Mouse (Mus musculus) liver, embryonic 11.5 days (tissue): ENCODE results near the gene Kdelc2. TPM values are rescaled to one million over a fixed set of nuclear protein-coding genes. Genes with fewer than 3 reads are reported as not detected.

Experiments
- ATAC-seq: fragments of 200-750 bp; cut with Nextera tagmentation; replicated peaks from 2 replicates; pipeline ENCODE4 v1.8.0; 2017; ENCODE audit warnings: moderate number of reproducible peaks, mild to moderate bottlenecking, moderate TSS enrichment, moderate library complexity; ENCODE audit not compliant: low FRiP score
- DNase-seq: peaks from one replicate; pipeline ENCODE4 v3.0.0-alpha.2; 2017; ENCODE audit warnings: low spot score
- H3K27ac ChIP-seq: fragments of 300-500 bp; sonication (generic); 2 replicates; pipeline ENCODE4 v1.5.1; 2014; ENCODE audit warnings: mild to moderate bottlenecking, low read depth, low read length, control low read depth
- H3K27me3 ChIP-seq: fragments of 300-500 bp; sonication (generic); replicated peaks from 2 replicates; pipeline ENCODE4 v1.6.1; 2014; ENCODE audit warnings: low read length, mixed read lengths; ENCODE audit not compliant: control insufficient read depth, insufficient read depth
- H3K36me3 ChIP-seq: fragments of 300-500 bp; sonication (generic); 2 replicates; pipeline ENCODE4 v1.6.1; 2014; ENCODE audit warnings: mild to moderate bottlenecking, low read length, moderate library complexity, mixed read lengths; ENCODE audit not compliant: control insufficient read depth, insufficient read depth
- H3K4me1 ChIP-seq: fragments of 300-500 bp; sonication (generic); replicated peaks from 2 replicates; pipeline ENCODE4 v1.6.1; 2014; ENCODE audit warnings: low read length, mixed read lengths; ENCODE audit not compliant: control insufficient read depth, insufficient read depth
- H3K4me2 ChIP-seq: fragments of 300-500 bp; sonication (generic); 2 replicates; pipeline ENCODE4 v1.6.1; 2014; ENCODE audit warnings: mild to moderate bottlenecking, control low read depth, moderate library complexity
- H3K4me3 ChIP-seq: fragments of 300-500 bp; sonication (generic); 2 replicates; pipeline ENCODE4 v1.5.1; 2014; ENCODE audit warnings: low read depth, low read length, control low read depth
- H3K9ac ChIP-seq: fragments of 300-500 bp; sonication (generic); 2 replicates; pipeline ENCODE4 v1.6.1; 2014; ENCODE audit warnings: low read depth, low read length, control low read depth
- H3K9me3 ChIP-seq: fragments of 300-500 bp; sonication (generic); 2 replicates; pipeline ENCODE4 v1.6.1; 2016; ENCODE audit warnings: low read length, inconsistent platforms, mixed read lengths; ENCODE audit not compliant: control insufficient read depth
- WGBS: fragments of 180-500 bp; shearing (Covaris S2); extraction: QIAGEN DNeasy Blood & Tissue Kit; methylation state at CpG from one replicate; pipeline ENCODE4 v1.1.7; 2014; 5-methylcytosine and 5-hydroxymethylcytosine counted together
- polyA plus RNA-seq: library from polyadenylated mRNA; unstranded; fragments of >200 nt; fragmentation: Nextera tagmentation; extraction: Ambion mirVana; gene quantifications from 2 replicates; pipeline ENCODE4 v1.2.1, GENCODE M21; 2014

Kdelc2 gene
- polyA plus RNA-seq: 11.2 and 12.0 TPM in 2 replicates

- H3K27me3 ChIP-seq: no peaks in the 10 kb centered on the region
- H3K36me3 ChIP-seq: no peaks in the 10 kb centered on the region
- H3K4me2 ChIP-seq: peak within 1 kb of the TSS; percentile 96
- H3K9ac ChIP-seq: peak within 1 kb of the TSS; percentile 78
- H3K27ac ChIP-seq: peak within 1 kb of the TSS; percentile 85
- no peaks in the 10 kb centered on the region for H3K4me1 ChIP-seq
- no peaks in the 10 kb centered on the region for H3K9me3 ChIP-seq
- ATAC-seq (peak; percentile 79), DNase-seq (peak; percentile 74)
- WGBS: under 1% methylated on average over 75 of the region's 75 CpGs
- H3K4me3 ChIP-seq: peak within 1 kb of the TSS; percentile 68
These were observed at the start of gene Kdelc2 for GRCm38 (mm10) chr9:53383951-53384866. TSS of gene Kdelc2 (plus strand) at chr9:53384025.

- H3K4me1 ChIP-seq: no peaks in the 10 kb centered on the region
- ATAC-seq: no peak
- no peak overlapping the region for H3K4me2 ChIP-seq
- no peak overlapping the region for H3K4me3 ChIP-seq
- no peak for DNase-seq
- no peaks in the 10 kb centered on the region for H3K36me3 ChIP-seq
- 76% methylated on average over 3 of the region's 3 CpGs for WGBS
- H3K9me3 ChIP-seq: no peaks in the 10 kb centered on the region
- no peak overlapping the region for H3K9ac ChIP-seq
- peaks cover 3% of the 10 kb centered on the region; the same call in 1 of the 2 replicates for H3K27me3 ChIP-seq
- H3K27ac ChIP-seq: no peak overlapping the region
These were observed 48.7 kb upstream of the Kdelc2 start for GRCm38 (mm10) chr9:53335131-53335530.

- H3K9me3 ChIP-seq: no peaks in the 10 kb centered on the region
- no peaks in the 10 kb centered on the region for H3K4me1 ChIP-seq
- no peak overlapping the region for H3K4me2 ChIP-seq
- H3K4me3 ChIP-seq: no peak overlapping the region
- no peak overlapping the region for H3K27ac ChIP-seq
- DNase-seq (no peak), ATAC-seq (no peak)
- H3K36me3 ChIP-seq: no peaks in the 10 kb centered on the region
- no peak overlapping the region for H3K9ac ChIP-seq
- peaks cover 15% of the 10 kb centered on the region for H3K27me3 ChIP-seq
- 74% methylated on average over 7 of the region's 7 CpGs for WGBS
These were observed 44.2 kb upstream of the Kdelc2 start for GRCm38 (mm10) chr9:53339603-53340002.

GRCm38 (mm10) chr9:53340328-53340916, 43.4 kb upstream of the Kdelc2 start:
- 35% methylated on average over 17 of the region's 17 CpGs for WGBS
- Histone ChIP-seq H3K27me3 (peaks cover 15% of the 10 kb centered on the region), H3K9me3 (no peaks in the 10 kb centered on the region), H3K27ac (no peak overlapping the region), H3K4me2 (peak overlapping the region; percentile 52), H3K4me3 (peak overlapping the region; percentile 32), H3K36me3 (no peaks in the 10 kb centered on the region), H3K4me1 (no peaks in the 10 kb centered on the region), H3K9ac (no peak overlapping the region)
- no peak for ATAC-seq
- no peak for DNase-seq

GRCm38 (mm10) chr9:53340969-53341368, 42.9 kb upstream of the Kdelc2 start:
- H3K36me3 ChIP-seq: no peaks in the 10 kb centered on the region
- no peaks in the 10 kb centered on the region for H3K9me3 ChIP-seq
- peak overlapping the region; percentile 32 for H3K4me3 ChIP-seq
- no peaks in the 10 kb centered on the region for H3K4me1 ChIP-seq
- peaks cover 15% of the 10 kb centered on the region for H3K27me3 ChIP-seq
- no peak for ATAC-seq
- 12% methylated on average over 14 of the region's 14 CpGs for WGBS
- H3K4me2 ChIP-seq: peak overlapping the region; percentile 52
- DNase-seq: peak; percentile 36
- H3K27ac ChIP-seq: no peak overlapping the region
- H3K9ac ChIP-seq: no peak overlapping the region

GRCm38 (mm10) chr9:53341981-53342380, 41.8 kb upstream of the Kdelc2 start:
- H3K27ac ChIP-seq: no peak overlapping the region
- no peak overlapping the region for H3K9ac ChIP-seq
- H3K4me2 ChIP-seq: no peak overlapping the region; the same call in 1 of the 2 replicates
- no peaks in the 10 kb centered on the region for H3K9me3 ChIP-seq
- 69% methylated on average over 3 of the region's 3 CpGs for WGBS
- no peak overlapping the region for H3K4me3 ChIP-seq
- no peaks in the 10 kb centered on the region for H3K4me1 ChIP-seq
- H3K36me3 ChIP-seq: no peaks in the 10 kb centered on the region
- ATAC-seq (no peak), DNase-seq (no peak)
- peaks cover 15% of the 10 kb centered on the region for H3K27me3 ChIP-seq

- no peaks in the 10 kb centered on the region for H3K9me3 ChIP-seq
- no peak overlapping the region for H3K4me3 ChIP-seq
- H3K4me1 ChIP-seq: no peaks in the 10 kb centered on the region
- H3K4me2 ChIP-seq: no peak overlapping the region
- H3K27me3 ChIP-seq: peaks cover 12% of the 10 kb centered on the region
- ATAC-seq: no peak
- H3K27ac ChIP-seq: no peak overlapping the region
- DNase-seq: no peak
- H3K9ac ChIP-seq: no peak overlapping the region
- H3K36me3 ChIP-seq: no peaks in the 10 kb centered on the region
- WGBS: 83% methylated on average over 9 of the region's 9 CpGs
These were observed 39.0 kb upstream of the Kdelc2 start for GRCm38 (mm10) chr9:53344646-53345432.

GRCm38 (mm10) chr9:53345728-53346127, 38.1 kb upstream of the Kdelc2 start:
- H3K4me3 ChIP-seq: no peak overlapping the region
- no peak overlapping the region for H3K9ac ChIP-seq
- H3K4me1 ChIP-seq: no peaks in the 10 kb centered on the region
- H3K27ac ChIP-seq: no peak overlapping the region
- WGBS: 59% methylated on average over 3 of the region's 3 CpGs
- no peaks in the 10 kb centered on the region for H3K36me3 ChIP-seq
- no peak overlapping the region for H3K4me2 ChIP-seq
- DNase-seq (no peak), ATAC-seq (no peak)
- H3K27me3 ChIP-seq: peaks cover 7% of the 10 kb centered on the region
- no peaks in the 10 kb centered on the region for H3K9me3 ChIP-seq
